23 mouse cellular contexts compared by ENCODE assay signal in the genomic region with DNA sequence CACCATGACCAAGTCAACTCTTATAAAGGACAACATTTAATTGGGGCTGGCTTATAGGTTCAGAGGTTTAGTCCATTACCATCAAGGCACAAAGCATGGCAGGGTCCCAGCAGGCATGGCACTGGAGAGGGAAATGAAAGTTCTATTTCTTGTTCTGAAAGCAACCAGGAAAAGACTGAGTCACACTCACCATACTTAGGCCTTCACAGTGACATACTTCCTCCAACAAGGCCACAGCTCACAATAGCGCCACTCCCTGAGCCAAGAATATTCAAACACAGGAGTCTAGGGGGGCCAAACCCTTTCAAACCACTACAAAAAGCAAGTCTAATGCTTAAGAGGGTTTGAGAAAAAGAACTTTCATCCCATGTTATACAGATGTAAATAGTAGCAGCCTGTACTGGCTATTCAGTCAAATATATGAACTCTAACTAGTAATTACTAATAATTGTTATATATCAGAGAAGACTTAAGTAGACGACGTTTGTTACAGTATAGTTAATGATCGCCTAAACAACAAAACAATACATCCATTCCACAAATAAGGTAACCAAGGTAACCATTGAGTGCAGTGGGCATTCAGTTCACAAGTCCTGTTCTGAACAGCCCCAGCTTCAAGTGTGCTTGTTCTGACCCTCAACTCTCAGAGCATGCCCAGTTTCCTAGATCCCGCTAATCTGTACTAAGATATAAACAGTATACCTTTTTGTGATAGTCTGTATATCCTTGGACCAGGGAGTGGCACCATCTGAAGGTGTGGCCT. TPM values are rescaled to one million over a fixed set of nuclear protein-coding genes. Genes with fewer than 3 reads are reported as not detected.
A peak's percentile ranks its signal among the peaks of the same experiment; 100 is the strongest.
DNase-seq lines count a peak whose midpoint lies in the region; ATAC-seq and TF ChIP-seq lines count a peak whose summit lies in the region.
"Had no signal": no experiment of that assay in that cellular context is flagged by ENCODE, and none has a peak within 500 bp of the region (broad histone marks: within the 10 kb centered on the region; RNA-seq: fewer than 3 reads in every experiment).

No protein-coding gene starts in this region.

- no peaks in the 10 kb centered on the region for H3K36me3 ChIP-seq in forebrain, embryonic 14.5 days (ENCODE audit: control insufficient read depth, insufficient read depth, low read length)
- H3K36me3 ChIP-seq in forebrain, postnatal 0 days (ENCODE audit: insufficient read depth) = no peaks in the 10 kb centered on the region
- H3K36me3 ChIP-seq: heart, embryonic 15.5 days; hindbrain, embryonic 15.5 days; kidney, embryonic 15.5 days; limb, embryonic 15.5 days; liver, embryonic 15.5 days; midbrain, embryonic 12.5 days; neural tube, embryonic 12.5 days had no signal

- no peaks in the 10 kb centered on the region for H3K27me3 ChIP-seq in forebrain, embryonic 14.5 days (replicated peaks; ENCODE audit: control insufficient read depth, insufficient read depth, low read length)
- H3K27me3 ChIP-seq in forebrain, postnatal 0 days (ENCODE audit: insufficient read depth, low read length) = no peaks in the 10 kb centered on the region
- H3K27me3 ChIP-seq: heart, embryonic 15.5 days; hindbrain, embryonic 15.5 days; kidney, embryonic 15.5 days; limb, embryonic 15.5 days; liver, embryonic 15.5 days; midbrain, embryonic 12.5 days; neural tube, embryonic 12.5 days; Patski had no signal

- peak; percentile 48 for DNase-seq in forebrain, embryonic 14.5 days (ENCODE audit: low spot score)
- no peak for DNase-seq in forebrain, postnatal 0 days
- peak; percentile 17 for DNase-seq in lung, postnatal 36 days
- DNase-seq in lung, adult 2 months = no peak
- DNase-seq in urinary bladder, postnatal 25 days (ENCODE audit: low spot score) = no peak
- no peak for DNase-seq in left cerebral cortex, adult 11 months (ENCODE audit: low spot score)
- DNase-seq: cerebellum, adult 8-10 months; gastrocnemius, postnatal 25 days; heart, postnatal 4 days; kidney, postnatal 4 days; layer of hippocampus, postnatal 36 days; lung, postnatal 4 days; right cerebral cortex, postnatal 4 days had no signal

- TF ChIP-seq POLR2A in lung, adult 2 months (IDR thresholded peaks at IDR 0.05; ENCODE audit: borderline replicate concordance, extremely low read depth, low read depth, low read length) = no peak

- H3K27ac ChIP-seq in forebrain, embryonic 14.5 days (ENCODE audit: low read depth, low read length) = no peak overlapping the region
- H3K27ac ChIP-seq in forebrain, postnatal 0 days (ENCODE audit: low read depth, low read length) = no peak overlapping the region
- H3K27ac ChIP-seq: heart, embryonic 15.5 days; hindbrain, embryonic 15.5 days; kidney, embryonic 15.5 days; limb, embryonic 15.5 days; liver, embryonic 15.5 days; midbrain, embryonic 12.5 days; neural tube, embryonic 12.5 days had no signal

- peak; percentile 46; the same call in 1 of the 2 replicates for ATAC-seq in forebrain, embryonic 14.5 days
- no peak for ATAC-seq in forebrain, postnatal 0 days
- ATAC-seq in common myeloid progenitor, adult 5-6 weeks (replicated peaks; ENCODE audit: low read depth, poor library complexity, severe bottlenecking) = 0 out of 2 replicates have a peak, but pooled peaks have one; percentile 39
- ATAC-seq: intestine, embryonic 16.5 days; Patski had no signal

- no peak overlapping the region for H3K9ac ChIP-seq in forebrain, embryonic 14.5 days (ENCODE audit: low read length)
- no peak overlapping the region for H3K9ac ChIP-seq in forebrain, postnatal 0 days
- H3K9ac ChIP-seq: heart, embryonic 15.5 days; hindbrain, embryonic 15.5 days; kidney, embryonic 15.5 days; limb, embryonic 15.5 days; liver, embryonic 15.5 days; midbrain, embryonic 12.5 days; neural tube, embryonic 12.5 days had no signal

- WGBS in forebrain, embryonic 14.5 days = 48% methylated on average over 5 of the region's 5 CpGs
- 43% methylated on average over 5 of the region's 5 CpGs for WGBS in forebrain, postnatal 0 days
- 74% methylated on average over 5 of the region's 5 CpGs for WGBS in lung, adult 2 months

- H3K4me2 ChIP-seq in forebrain, embryonic 14.5 days (ENCODE audit: low read length) = no peak overlapping the region
- no peak overlapping the region for H3K4me2 ChIP-seq in forebrain, postnatal 0 days (ENCODE audit: low read depth)
- H3K4me2 ChIP-seq: heart, embryonic 15.5 days; hindbrain, embryonic 15.5 days; kidney, embryonic 15.5 days; limb, embryonic 15.5 days; liver, embryonic 15.5 days; midbrain, embryonic 12.5 days; neural tube, embryonic 12.5 days had no signal

- TF ChIP-seq CTCF in forebrain, postnatal 0 days (IDR thresholded peaks at IDR 0.05; ENCODE audit: low read depth) = no peak
- TF ChIP-seq CTCF in lung, adult 2 months (IDR thresholded peaks at IDR 0.05; ENCODE audit: insufficient read depth, low read length) = no peak

- H3K4me3 ChIP-seq in forebrain, embryonic 14.5 days (ENCODE audit: low read depth, low read length) = no peak overlapping the region
- H3K4me3 ChIP-seq in forebrain, postnatal 0 days (ENCODE audit: low read depth, low read length) = no peak overlapping the region
- H3K4me3 ChIP-seq in lung, adult 2 months (replicated peaks; ENCODE audit: extremely low read depth, low read depth, low read length) = no peak overlapping the region
- H3K4me3 ChIP-seq: heart, embryonic 15.5 days; hindbrain, embryonic 15.5 days; kidney, embryonic 15.5 days; limb, embryonic 15.5 days; liver, embryonic 15.5 days; midbrain, embryonic 12.5 days; neural tube, embryonic 12.5 days had no signal

- no peaks in the 10 kb centered on the region for H3K9me3 ChIP-seq in forebrain, embryonic 14.5 days (replicated peaks; ENCODE audit: control insufficient read depth, low read length)
- H3K9me3 ChIP-seq in forebrain, postnatal 0 days (ENCODE audit: low read length) = no peaks in the 10 kb centered on the region
- H3K9me3 ChIP-seq: heart, embryonic 15.5 days; hindbrain, embryonic 15.5 days; kidney, embryonic 15.5 days; limb, embryonic 15.5 days; liver, embryonic 15.5 days; midbrain, embryonic 12.5 days; neural tube, embryonic 12.5 days had no signal

- H3K4me1 ChIP-seq in forebrain, embryonic 14.5 days (ENCODE audit: control insufficient read depth, insufficient read depth, low read length) = no peaks in the 10 kb centered on the region
- H3K4me1 ChIP-seq in forebrain, postnatal 0 days (ENCODE audit: insufficient read depth) = no peaks in the 10 kb centered on the region
- no peaks in the 10 kb centered on the region for H3K4me1 ChIP-seq in lung, adult 2 months (ENCODE audit: control insufficient read depth, insufficient read depth, low read length)
- H3K4me1 ChIP-seq: heart, embryonic 15.5 days; hindbrain, embryonic 15.5 days; kidney, embryonic 15.5 days; liver, embryonic 15.5 days; midbrain, embryonic 12.5 days; neural tube, embryonic 12.5 days had no signal

RNA-seq across cellular contexts. Expression of a gene that starts 31.2 kb away (rescaled TPM):
- polyA plus RNA-seq in forebrain, embryonic 14.5 days (2014; fragmentation: Nextera tagmentation; extraction: Ambion mirVana) = 24.3 and 32.0 TPM in 2 replicates
- 32.6 and 34.1 TPM in 2 replicates for total RNA-seq in forebrain, postnatal 0 days (2014; rRNA removed)
- polyA plus RNA-seq in forebrain, postnatal 0 days (2015; fragmentation: Nextera tagmentation; extraction: Ambion mirVana) = 24.9 and 32.3 TPM in 2 replicates
- polyA plus RNA-seq in lung, adult 2 months (2012; rRNA removed) = 9.9 and 11.7 TPM in 2 replicates
- total RNA-seq in common myeloid progenitor, adult 5-6 weeks (2017) = 49.5 and 59.2 TPM in 2 replicates

Comparison
In these comparisons a context has a peak if more than half of its experiments do, and no peak if none do; other contexts are left out.
1. DNase-seq: peak in forebrain, embryonic 14.5 days (single experiment) and lung, postnatal 36 days (single experiment); none in forebrain, postnatal 0 days (single experiment), lung, adult 2 months (single experiment), urinary bladder, postnatal 25 days (single experiment) and left cerebral cortex, adult 11 months (single experiment).